Mouse (Mus musculus): ENCODE measurements around the gene Bcl2l13. TPM values are rescaled to one million over a fixed set of nuclear protein-coding genes. Genes with fewer than 3 reads are reported as not detected.
A peak's percentile ranks its signal among the peaks of the same experiment; 100 is the strongest.
"Not testable (repeated sequence)": the region's sequence is repeated elsewhere in the genome, so short reads cannot be mapped to it uniquely, and the experiment has no call there.

Gene Bcl2l13
- polyA plus RNA-seq, 1 experiment from 2014 or later: 30.2 TPM

GRCm38 (mm10) chr6:120806999-120807737 lies 28.8 kb upstream of the Bcl2l13 start:
- H3K9me3 ChIP-seq (replicated peaks): no peaks in the 10 kb centered on the region
- no peak overlapping the region for H3K4me3 ChIP-seq (replicated peaks)
- H3K9ac ChIP-seq: no peak overlapping the region
- WGBS: 86% methylated on average over 5 of the region's 5 CpGs
- ATAC-seq (ENCODE audit: insufficient number of reproducible peaks, low FRiP score, low TSS enrichment, low read depth): no peak
- H3K4me2 ChIP-seq (replicated peaks): no peak overlapping the region
- H3K36me3 ChIP-seq: peaks cover 89% of the 10 kb centered on the region
- H3K27me3 ChIP-seq: no peaks in the 10 kb centered on the region
- H3K4me1 ChIP-seq: no peaks in the 10 kb centered on the region
- no peak overlapping the region for H3K27ac ChIP-seq (replicated peaks)

- Histone ChIP-seq H3K4me3 (replicated peaks) (no peak overlapping the region), H3K4me1 (no peaks in the 10 kb centered on the region), H3K9ac (no peak overlapping the region), H3K36me3 (peaks cover 84% of the 10 kb centered on the region), H3K27me3 (no peaks in the 10 kb centered on the region), H3K4me2 (replicated peaks) (no peak overlapping the region), H3K27ac (replicated peaks) (no peak overlapping the region), H3K9me3 (replicated peaks) (no peaks in the 10 kb centered on the region)
- WGBS: 96% methylated on average over 4 of the region's 4 CpGs
- ATAC-seq (ENCODE audit: insufficient number of reproducible peaks, low FRiP score, low TSS enrichment, low read depth): no peak
Observed at GRCm38 (mm10) chr6:120807738-120808081, 28.3 kb upstream of the Bcl2l13 start.

- H3K27me3 ChIP-seq; H3K4me1 ChIP-seq; H3K9me3 ChIP-seq (replicated peaks); H3K27ac ChIP-seq (replicated peaks); ATAC-seq (ENCODE audit: insufficient number of reproducible peaks, low FRiP score, low TSS enrichment, low read depth); H3K4me2 ChIP-seq (replicated peaks); H3K9ac ChIP-seq; H3K4me3 ChIP-seq (replicated peaks): not testable (repeated sequence)
- H3K36me3 ChIP-seq: peaks cover 44% of the 10 kb centered on the region
- 96% methylated on average over 10 of the region's 10 CpGs for WGBS
Observed at GRCm38 (mm10) chr6:120811999-120812398, 24.0 kb upstream of the Bcl2l13 start.

GRCm38 (mm10) chr6:120819294-120819693 lies 16.7 kb upstream of the Bcl2l13 start:
- Histone ChIP-seq H3K4me2 (replicated peaks) (no peak overlapping the region), H3K27me3 (no peaks in the 10 kb centered on the region), H3K27ac (replicated peaks) (no peak overlapping the region), H3K36me3 (peaks cover 21% of the 10 kb centered on the region), H3K9ac (no peak overlapping the region), H3K4me1 (peaks cover 14% of the 10 kb centered on the region), H3K4me3 (replicated peaks) (no peak overlapping the region), H3K9me3 (replicated peaks) (no peaks in the 10 kb centered on the region)
- WGBS: 92% methylated on average over 2 of the region's 2 CpGs
- no peak for ATAC-seq (ENCODE audit: insufficient number of reproducible peaks, low FRiP score, low TSS enrichment, low read depth)

DNA sequence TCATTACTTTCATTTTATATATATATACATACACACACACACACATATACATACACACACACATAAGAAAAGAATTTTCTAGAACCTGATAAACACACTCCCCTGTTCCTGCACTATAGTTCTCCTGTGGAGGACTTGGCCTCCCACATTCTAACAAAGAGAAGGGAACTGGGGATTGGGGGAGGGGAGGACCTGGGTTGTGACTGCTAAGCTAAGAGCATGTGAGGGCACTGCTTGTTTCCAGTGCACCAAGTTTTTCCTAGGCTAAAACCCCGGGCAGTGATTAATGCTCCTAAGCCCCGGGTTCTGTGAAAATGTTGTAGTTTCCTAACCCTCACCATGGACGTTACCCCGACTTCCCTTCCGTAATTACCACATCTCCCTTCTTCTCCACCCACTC lies 15.9 kb upstream of the Bcl2l13 start:
- no peaks in the 10 kb centered on the region for H3K27me3 ChIP-seq
- 76% methylated on average over 5 of the region's 5 CpGs for WGBS
- ATAC-seq (ENCODE audit: insufficient number of reproducible peaks, low FRiP score, low TSS enrichment, low read depth): no peak
- no peak overlapping the region for H3K27ac ChIP-seq (replicated peaks)
- H3K4me1 ChIP-seq: peaks cover 14% of the 10 kb centered on the region
- 0 out of 2 replicates have a peak overlapping the region, but pooled peaks have one; percentile 3 for H3K4me3 ChIP-seq (replicated peaks)
- H3K9ac ChIP-seq: no peak overlapping the region
- H3K4me2 ChIP-seq (replicated peaks): no peak overlapping the region
- H3K36me3 ChIP-seq: peaks cover 21% of the 10 kb centered on the region
- H3K9me3 ChIP-seq (replicated peaks): no peaks in the 10 kb centered on the region

- Histone ChIP-seq H3K4me1 (peaks cover 14% of the 10 kb centered on the region), H3K36me3 (peaks cover 21% of the 10 kb centered on the region), H3K9me3 (replicated peaks) (no peaks in the 10 kb centered on the region), H3K27me3 (no peaks in the 10 kb centered on the region), H3K27ac (replicated peaks) (no peak overlapping the region), H3K9ac (no peak overlapping the region; the same call in 1 of the 2 replicates), H3K4me3 (replicated peaks) (no peak overlapping the region; the same call in 1 of the 2 replicates), H3K4me2 (replicated peaks) (peak overlapping the region; percentile 62; the same call in 1 of the 2 replicates)
- ATAC-seq (ENCODE audit: insufficient number of reproducible peaks, low FRiP score, low TSS enrichment, low read depth): no peak
- WGBS: 81% methylated on average over 1 of the region's 1 CpGs
Observed at GRCm38 (mm10) chr6:120820941-120821340, 15.1 kb upstream of the Bcl2l13 start.

GRCm38 (mm10) chr6:120821715-120822114 lies 14.3 kb upstream of the Bcl2l13 start:
- H3K27me3 ChIP-seq: no peaks in the 10 kb centered on the region
- 0 out of 2 replicates have a peak overlapping the region, but pooled peaks have one; percentile 94 for H3K27ac ChIP-seq (replicated peaks)
- peak overlapping the region; percentile 62 for H3K4me2 ChIP-seq (replicated peaks)
- H3K9me3 ChIP-seq (replicated peaks): no peaks in the 10 kb centered on the region
- H3K36me3 ChIP-seq: peaks cover 21% of the 10 kb centered on the region
- peak overlapping the region; percentile 92; the same call in 1 of the 2 replicates for H3K9ac ChIP-seq
- 50% methylated on average over 5 of the region's 5 CpGs for WGBS
- ATAC-seq (ENCODE audit: insufficient number of reproducible peaks, low FRiP score, low TSS enrichment, low read depth): no peak
- peak overlapping the region; percentile 95 for H3K4me3 ChIP-seq (replicated peaks)
- peaks cover 14% of the 10 kb centered on the region for H3K4me1 ChIP-seq

DNA sequence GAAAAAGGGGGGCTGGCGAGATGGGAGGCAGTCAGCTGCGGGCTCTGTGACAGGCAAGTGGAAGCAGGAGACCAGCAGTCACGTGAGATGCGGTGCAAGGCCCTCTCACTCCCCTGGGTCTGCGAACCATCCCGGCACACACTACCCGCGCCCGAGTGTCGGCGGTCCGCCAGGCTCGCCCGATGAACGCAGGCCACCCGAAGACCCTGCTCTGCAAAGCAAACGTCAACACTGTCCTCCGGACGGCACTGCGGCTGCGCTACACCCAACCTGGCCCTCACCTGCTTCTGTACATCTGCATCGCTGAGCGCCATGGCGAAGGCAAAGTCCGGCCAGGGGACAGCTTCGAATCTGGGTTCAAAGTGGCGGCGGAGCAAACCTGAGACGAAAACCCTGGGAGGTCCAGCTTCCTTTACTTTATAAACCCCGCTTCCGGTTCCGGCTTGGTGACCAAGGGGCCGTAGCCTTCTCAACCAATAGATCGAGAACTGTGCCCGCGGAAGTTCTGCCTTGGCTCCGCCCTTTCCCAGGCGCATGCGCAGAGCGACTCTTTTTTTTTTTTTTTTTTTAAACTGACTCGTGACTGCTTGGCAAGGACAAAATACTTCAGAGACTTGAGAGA lies 13.6 kb upstream of the Bcl2l13 start, which contains the start of gene Atp6v1e1:
Atp6v1e1 (minus strand) TSS at position 487 of the 622 bp plus-strand sequence.
- peaks cover 18% of the 10 kb centered on the region for H3K36me3 ChIP-seq
- H3K4me2 ChIP-seq (replicated peaks): peak within 1 kb of the TSS; percentile 62
- WGBS: under 1% methylated on average over 41 of the region's 41 CpGs
- no peaks in the 10 kb centered on the region for H3K27me3 ChIP-seq
- no peaks in the 10 kb centered on the region for H3K9me3 ChIP-seq (replicated peaks)
- peak within 1 kb of the TSS; percentile 95 for H3K4me3 ChIP-seq (replicated peaks)
- H3K27ac ChIP-seq (replicated peaks): peak within 1 kb of the TSS; percentile 94
- peak; percentile 93 for ATAC-seq (ENCODE audit: insufficient number of reproducible peaks, low FRiP score, low TSS enrichment, low read depth)
- H3K4me1 ChIP-seq: peaks cover 14% of the 10 kb centered on the region
- H3K9ac ChIP-seq: peak within 1 kb of the TSS; percentile 92

DNA sequence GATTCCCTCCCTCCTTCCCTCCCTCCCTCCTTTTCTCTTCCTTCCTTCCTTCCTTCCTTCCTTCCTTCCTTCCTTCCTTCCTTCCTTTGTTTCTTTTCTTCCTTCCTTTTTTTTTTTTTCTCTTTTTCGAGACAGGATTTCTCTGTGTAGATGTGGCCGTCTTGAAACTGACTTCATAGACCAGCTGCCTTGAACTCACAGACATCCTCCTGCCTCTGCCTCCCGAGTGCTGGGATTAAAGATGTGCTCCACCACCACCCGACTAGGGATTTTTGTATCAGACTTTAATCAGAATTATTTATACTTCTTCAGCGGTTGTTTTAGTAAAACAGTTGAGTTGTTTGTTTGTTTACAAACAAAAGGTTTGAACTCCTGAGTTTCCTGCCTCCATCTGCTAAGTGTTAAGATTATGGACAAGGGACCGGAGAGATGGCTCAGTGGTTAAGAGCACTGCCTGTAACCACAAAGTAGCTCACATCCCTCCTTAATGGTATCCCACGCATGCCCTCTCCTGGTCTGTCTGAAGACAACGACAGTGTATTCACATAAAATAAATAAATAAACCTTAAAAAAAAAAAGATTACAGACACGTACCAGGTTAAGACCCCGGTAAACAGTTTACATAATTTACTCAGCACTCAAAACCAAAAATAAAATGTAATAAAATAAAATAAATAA lies 12.9 kb upstream of the Bcl2l13 start:
- WGBS: 63% methylated on average over 10 of the region's 10 CpGs
- no peak overlapping the region for H3K9ac ChIP-seq
- ATAC-seq (ENCODE audit: insufficient number of reproducible peaks, low FRiP score, low TSS enrichment, low read depth): no peak

DNA sequence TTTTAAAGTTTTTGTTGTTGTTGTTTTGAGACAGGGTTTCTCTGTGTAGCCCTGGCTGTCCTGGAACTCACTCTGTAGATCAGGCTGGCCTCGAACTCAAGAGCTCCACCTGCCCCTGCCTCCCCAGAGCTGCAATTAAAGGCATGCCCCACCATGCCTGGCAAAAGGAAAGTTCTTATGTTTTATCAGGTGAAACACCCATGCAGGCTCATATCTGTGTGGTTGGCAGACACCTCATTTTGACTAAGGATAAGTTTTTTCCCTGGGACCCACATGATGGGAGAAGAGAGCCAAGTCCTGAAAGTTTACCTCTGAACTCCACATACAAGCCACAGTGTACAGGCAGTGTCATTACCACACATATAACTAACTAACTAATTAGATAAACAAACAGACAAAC lies 6.0 kb upstream of the Bcl2l13 start:
- no peak for ATAC-seq (ENCODE audit: insufficient number of reproducible peaks, low FRiP score, low TSS enrichment, low read depth)
- no peak overlapping the region for H3K4me2 ChIP-seq (replicated peaks)
- no peak overlapping the region for H3K4me3 ChIP-seq (replicated peaks)
- H3K36me3 ChIP-seq: no peaks in the 10 kb centered on the region
- H3K27ac ChIP-seq (replicated peaks): no peak overlapping the region
- H3K9me3 ChIP-seq (replicated peaks): no peaks in the 10 kb centered on the region
- no peaks in the 10 kb centered on the region for H3K4me1 ChIP-seq
- WGBS: 46% methylated on average over 1 of the region's 1 CpGs
- H3K9ac ChIP-seq: no peak overlapping the region
- no peaks in the 10 kb centered on the region for H3K27me3 ChIP-seq

More for the DNA sequence above, 12.9 kb upstream of the Bcl2l13 start:
- Histone ChIP-seq H3K36me3 (peaks cover 11% of the 10 kb centered on the region), H3K27me3 (no peaks in the 10 kb centered on the region), H3K27ac (replicated peaks) (0 out of 2 replicates have a peak overlapping the region, but pooled peaks have one; percentile 19), H3K4me3 (replicated peaks) (peak overlapping the region; percentile 95), H3K4me1 (peaks cover 14% of the 10 kb centered on the region), H3K4me2 (replicated peaks) (peak overlapping the region; percentile 38), H3K9me3 (replicated peaks) (no peaks in the 10 kb centered on the region)

Data from embryonic facial prominence, embryonic 15.5 days (tissue).